Mouse (Mus musculus): ENCODE measurements around the gene Vgll4.

The Vgll4 gene

GRCm38 (mm10) chr6:114864421-114864820 is 105.4 kb downstream of the Vgll4 start:
- no peak for DNase-seq

- no peak for DNase-seq
Observed at GRCm38 (mm10) chr6:114863501-114863900, 106.3 kb downstream of the Vgll4 start.

DNA sequence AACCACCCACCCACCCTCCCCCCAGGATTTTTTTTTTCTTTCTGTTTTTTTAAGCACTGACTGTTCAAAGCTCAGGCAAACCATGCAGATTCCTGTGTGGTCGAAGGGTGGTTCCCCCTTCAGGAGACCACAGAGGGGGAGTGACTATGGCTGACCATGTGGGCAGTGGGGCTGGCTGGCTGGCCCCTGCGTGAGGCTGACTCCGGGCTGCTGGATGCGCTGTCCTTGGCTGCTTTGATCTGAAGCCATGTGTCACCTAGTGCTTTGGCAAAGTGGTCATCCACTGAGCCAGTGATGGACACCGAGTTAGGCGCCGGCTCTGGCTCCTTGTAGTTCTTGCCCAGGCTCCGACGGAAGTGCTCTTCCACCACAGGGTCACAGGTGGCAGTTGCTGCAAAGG is 107.7 kb downstream of the Vgll4 start:
- no peak for DNase-seq

DNA sequence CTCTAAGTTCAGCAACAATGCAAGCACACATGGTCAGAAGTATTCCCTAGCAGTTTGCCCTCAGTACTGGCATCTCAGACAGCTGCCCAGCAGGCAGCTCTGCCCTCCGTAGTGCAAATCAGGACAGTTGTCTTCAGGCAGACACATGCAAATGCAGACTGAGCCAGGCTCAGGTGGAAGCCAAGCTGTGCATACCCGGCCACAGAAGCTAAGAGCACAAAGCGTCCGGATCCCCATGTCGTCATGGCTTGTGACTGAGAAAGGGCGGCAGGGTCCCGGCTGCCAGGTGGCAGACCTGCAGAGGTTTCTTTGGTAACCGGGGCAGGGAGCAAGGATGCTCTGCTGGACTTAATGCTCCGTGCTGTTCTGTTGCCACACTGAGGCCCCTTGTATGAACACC is 108.2 kb downstream of the Vgll4 start:
- peak; percentile 50 to 56 for DNase-seq

GRCm38 (mm10) chr6:114860677-114861568 is 108.9 kb downstream of the Vgll4 start:
- no peak for DNase-seq

DNA sequence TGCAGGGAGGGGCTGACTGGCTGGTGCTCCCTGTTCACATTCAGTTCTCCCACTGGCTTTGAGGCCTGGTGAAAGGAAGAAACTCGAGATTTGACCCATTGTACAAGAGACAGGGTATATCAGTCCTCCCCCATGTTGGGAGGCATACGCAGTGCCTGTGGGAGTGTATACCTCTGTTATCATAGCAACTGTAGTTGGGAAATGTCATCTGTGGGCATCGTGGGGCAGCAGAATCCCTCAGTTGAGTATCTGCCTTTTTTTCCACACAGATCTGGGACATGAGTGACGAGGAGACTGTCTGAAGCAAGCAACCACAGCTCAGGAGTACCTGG is 111.1 kb downstream of the Vgll4 start:
- no peak for DNase-seq

- no peak for DNase-seq
Observed at GRCm38 (mm10) chr6:114857996-114858721, 111.6 kb downstream of the Vgll4 start.

DNA sequence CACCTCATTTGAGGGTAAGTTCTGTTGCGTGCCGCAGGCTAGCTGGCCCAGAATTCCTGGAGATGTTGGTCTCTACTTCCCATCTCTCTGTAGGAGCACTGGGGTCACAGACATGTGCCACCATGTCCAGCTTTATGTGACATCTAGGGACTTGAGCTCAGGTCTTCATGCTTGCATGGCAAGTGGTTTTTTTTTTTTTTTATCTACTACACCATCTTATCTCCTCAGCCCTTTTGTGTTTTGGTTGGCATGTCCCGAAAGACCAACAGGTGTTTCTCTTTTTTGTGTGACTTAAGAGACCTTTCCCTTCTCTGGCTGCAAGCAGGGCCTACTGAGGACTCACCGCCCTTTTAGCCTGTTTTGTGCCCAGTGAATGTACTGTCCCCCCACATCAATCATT is 113.3 kb downstream of the Vgll4 start:
- DNase-seq: no peak

GRCm38 (mm10) chr6:114855644-114856043 is 114.2 kb downstream of the Vgll4 start:
- DNase-seq: no peak

DNA sequence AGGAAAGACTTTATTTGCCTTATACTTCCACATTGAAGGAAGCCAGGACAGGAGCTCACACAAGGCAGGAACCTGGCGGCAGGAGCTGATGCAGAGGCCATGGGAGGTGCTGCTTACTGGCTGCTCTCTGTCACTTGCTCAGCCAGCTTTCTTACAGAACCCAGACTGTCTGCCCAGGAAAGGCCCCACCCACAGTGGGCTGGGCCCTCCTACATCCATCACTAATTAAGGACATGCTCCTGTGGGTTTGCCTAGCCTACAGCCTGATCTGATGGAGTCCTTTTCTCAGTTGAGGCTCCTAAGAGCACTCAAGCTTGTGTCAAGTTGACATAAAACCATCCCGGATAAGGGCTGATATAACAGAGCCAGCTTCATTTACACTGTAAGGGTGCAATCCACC is 115.4 kb downstream of the Vgll4 start:
- DNase-seq: no peak

DNA sequence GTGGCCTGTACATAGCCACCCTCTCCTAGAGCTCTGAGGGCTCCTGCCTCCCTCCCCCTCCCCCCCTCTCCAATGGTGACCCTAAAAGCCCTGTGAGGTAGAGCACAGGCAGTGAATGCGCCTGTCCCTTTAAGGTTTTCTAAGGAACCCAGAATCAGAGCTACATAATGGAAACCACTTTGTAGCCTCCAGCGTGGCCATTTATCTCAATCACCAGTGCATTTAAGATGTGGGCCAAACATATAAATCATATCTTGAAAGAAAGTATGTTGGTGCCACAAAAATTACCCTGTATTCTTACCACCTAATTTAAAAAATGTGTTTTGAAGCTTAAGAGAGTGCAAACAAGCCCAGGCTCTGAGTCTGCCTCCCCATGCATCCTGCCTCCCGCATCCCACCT is 117.1 kb downstream of the Vgll4 start:
- DNase-seq: no peak

GRCm38 (mm10) chr6:114851688-114852087 is 118.1 kb downstream of the Vgll4 start:
- DNase-seq: no peak

- DNase-seq: no peak
Observed at GRCm38 (mm10) chr6:114849787-114850186, 120.0 kb downstream of the Vgll4 start.

DNA sequence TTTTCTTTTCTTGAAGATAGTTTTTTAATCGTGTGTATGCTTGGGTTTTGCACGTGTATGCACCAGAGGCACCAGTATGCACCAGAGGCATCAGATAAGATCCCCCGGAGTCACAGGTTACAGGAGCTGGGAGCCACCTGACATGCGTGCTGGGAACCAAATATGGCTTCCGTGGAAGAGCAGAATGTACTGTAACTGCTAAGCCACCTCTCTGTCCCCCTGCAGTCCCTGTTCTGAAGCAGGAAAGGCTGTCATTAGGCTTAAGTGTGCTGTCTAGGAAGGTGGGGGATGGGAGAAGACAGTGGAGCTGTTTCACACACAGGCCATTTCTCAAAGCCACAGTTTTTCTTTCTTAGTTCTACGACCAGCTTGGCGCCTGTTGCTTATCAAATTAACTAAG is 121.0 kb downstream of the Vgll4 start:
- DNase-seq: no peak

GRCm38 (mm10) chr6:114847582-114848174 is 122.1 kb downstream of the Vgll4 start:
- DNase-seq: no peak

DNA sequence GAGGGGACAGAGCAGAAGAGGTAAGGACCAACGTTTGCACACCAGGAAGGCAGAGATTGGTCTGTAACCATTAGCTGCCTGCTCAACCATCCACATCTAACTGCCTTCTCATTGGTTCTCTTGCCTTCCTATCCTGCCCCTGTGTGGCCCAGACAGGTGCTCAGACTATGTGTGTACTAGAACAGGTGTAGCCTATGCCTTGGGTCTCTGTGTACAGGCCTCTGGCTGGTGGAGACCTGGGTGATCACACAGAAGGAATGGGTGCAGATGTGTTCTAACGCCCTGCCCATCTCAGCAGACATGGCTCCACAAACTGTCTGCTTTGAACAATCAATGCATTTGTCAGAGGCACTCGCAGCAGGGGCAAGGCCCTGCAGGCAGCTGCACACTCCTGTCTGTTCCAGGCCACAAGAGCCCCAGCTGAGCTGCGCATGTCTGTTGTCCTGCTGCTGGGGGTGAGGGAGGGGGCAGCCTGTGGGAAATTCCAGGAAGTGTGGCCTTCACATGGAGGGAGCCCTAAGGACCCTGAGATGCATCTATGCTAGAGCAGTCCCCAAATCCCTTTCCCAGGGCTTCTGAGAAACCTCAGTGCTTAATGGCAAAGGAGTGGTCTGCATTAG is 123.5 kb downstream of the Vgll4 start:
- DNase-seq: no peak

DNA sequence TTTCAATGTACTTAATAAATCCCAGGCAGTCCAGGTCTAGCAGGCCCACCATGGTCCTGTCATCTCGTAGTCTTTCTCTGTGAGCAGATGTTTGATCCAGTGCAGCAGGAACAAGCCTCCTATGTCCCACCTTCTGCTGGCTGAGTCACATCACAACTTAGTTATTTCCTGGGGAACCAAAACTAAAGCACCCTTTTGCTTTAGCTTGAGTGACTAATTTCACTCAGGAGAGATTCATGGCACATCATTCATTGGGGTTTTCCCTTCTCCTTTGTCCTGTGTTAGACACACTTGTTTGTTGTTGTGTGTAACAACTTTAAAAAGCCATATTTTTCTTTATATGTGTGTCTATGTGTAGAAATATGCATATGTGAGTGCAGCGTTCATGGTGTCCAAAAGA is 126.9 kb downstream of the Vgll4 start:
- DNase-seq: no peak

DNA sequence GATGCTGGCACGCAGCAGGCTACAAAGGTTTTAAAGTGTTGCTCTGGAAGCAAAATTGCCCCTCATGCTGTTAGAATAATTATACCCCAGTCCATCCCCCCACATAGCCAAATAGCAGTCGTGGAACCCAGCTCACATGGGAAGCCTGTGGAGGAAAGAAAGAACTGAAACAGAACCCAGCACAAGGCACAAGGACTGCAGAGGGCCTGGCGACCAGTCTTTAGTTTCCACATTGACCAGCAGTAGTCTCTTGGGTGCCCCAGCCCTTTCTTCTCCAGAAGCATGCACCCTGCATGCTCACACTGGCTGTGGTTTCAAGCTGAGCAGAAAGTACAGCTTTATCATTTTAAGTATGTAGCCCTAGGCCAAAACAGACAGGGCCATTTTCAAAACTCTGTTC is 127.7 kb downstream of the Vgll4 start:
- DNase-seq: no peak

DNA sequence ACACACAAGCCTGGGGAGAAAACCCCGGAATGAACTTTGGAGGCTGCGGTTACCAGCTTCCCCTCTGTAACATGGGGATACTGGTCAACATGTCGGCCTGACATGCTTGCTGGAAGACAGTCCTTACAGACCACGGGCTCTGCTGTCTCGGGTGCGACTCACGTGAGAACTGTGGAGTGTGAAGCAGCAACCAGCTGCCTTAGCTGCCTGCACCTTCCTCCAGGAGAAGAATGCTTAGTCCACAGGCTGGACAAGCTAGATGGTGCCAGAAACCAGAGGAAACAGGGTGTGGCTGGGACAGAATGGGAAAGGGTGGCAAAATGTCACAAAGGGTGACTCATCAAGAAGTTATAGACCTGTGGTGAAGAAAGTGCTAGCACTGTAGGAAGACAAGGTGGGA is 129.8 kb downstream of the Vgll4 start:
- DNase-seq: no peak

- DNase-seq: no peak
Observed at GRCm38 (mm10) chr6:114838872-114839271, 130.9 kb downstream of the Vgll4 start.

DNA sequence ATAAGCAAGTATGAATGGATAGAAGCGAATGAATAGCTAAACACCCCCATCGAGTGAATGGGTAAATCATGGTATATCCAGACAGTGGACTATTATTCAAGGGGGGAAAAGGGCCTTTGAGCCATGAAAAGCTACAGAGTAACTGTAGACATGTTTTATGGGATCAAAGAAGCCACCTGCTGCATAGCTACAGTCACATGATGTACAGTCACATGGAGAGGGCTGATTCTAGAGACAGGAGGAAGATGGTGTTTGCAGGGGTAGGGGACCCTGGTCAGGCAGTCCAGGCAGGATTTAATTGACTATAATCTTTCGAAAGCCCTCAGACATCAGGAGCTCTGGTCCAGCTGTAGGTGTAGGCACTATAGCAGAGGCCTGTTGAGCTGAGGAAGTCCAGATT is 133.4 kb downstream of the Vgll4 start:
- no peak for DNase-seq

- DNase-seq: no peak
Observed at GRCm38 (mm10) chr6:114835752-114836151, 134.0 kb downstream of the Vgll4 start.

GRCm38 (mm10) chr6:114835344-114835743 is 134.4 kb downstream of the Vgll4 start:
- no peak for DNase-seq
